Mouse (Mus musculus) urinary bladder, adult 2 months (tissue): ENCODE results near the gene Olfr1315-ps1. TPM values are rescaled to one million over a fixed set of nuclear protein-coding genes. Genes with fewer than 3 reads are reported as not detected.

Experiments
- DNase-seq: peaks from one replicate; pipeline ENCODE4 v3.0.0; 2022; ENCODE audit warnings: low spot score
- polyA plus RNA-seq: library from polyadenylated mRNA; depleted of rRNA; stranded (reverse); fragments of >200 nt; gene quantifications from 2 replicates; pipeline ENCODE4 v1.2.3, GENCODE M21; 2012; rRNA removed

Olfr1315-ps1 gene
- not detected in 2 replicates for polyA plus RNA-seq

DNA sequence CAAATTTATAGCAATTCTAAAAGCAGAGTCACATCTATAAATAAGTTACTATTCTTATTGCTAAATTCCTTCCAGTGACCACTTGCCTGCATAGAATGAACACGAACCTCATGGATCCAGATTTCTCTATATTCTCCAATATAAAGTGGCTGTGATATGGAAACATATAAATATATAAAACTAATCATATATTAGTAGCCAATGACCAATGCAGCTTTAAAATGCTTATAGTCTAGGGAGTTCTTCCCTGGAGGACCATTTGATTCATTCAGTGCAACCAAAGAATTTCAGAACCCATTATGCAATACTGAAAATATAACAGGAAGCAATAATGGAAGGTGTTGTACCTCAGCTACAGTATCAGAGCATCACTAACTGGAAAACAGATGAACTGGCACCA lies at the start of gene Olfr1315-ps1:
Olfr1315-ps1 (minus strand) TSS at position 101 of the 400 bp plus-strand sequence.
- DNase-seq: no peak

GRCm38 (mm10) chr2:112153898-112154297 lies 38.7 kb upstream of the Olfr1315-ps1 start, which contains the start of gene Olfr1318:
Gene Olfr1318 (plus strand): TSS chr2:112154198.
- DNase-seq: no peak

GRCm38 (mm10) chr2:112140029-112140428 lies 24.8 kb upstream of the Olfr1315-ps1 start, which contains the start of gene Olfr1317:
Gene Olfr1317 (plus strand): TSS chr2:112140329.
- DNase-seq: no peak

GRCm38 (mm10) chr2:112134877-112135276 lies 19.6 kb upstream of the Olfr1315-ps1 start, which contains the start of gene Olfr1316:
Gene Olfr1316 (minus strand): TSS chr2:112134977.
- no peak for DNase-seq

- DNase-seq: no peak
Observed at GRCm38 (mm10) chr2:112096681-112097080, 18.6 kb downstream of the Olfr1315-ps1 start, which contains the start of gene Olfr1314. Gene Olfr1314 (minus strand): TSS chr2:112096781.

DNA sequence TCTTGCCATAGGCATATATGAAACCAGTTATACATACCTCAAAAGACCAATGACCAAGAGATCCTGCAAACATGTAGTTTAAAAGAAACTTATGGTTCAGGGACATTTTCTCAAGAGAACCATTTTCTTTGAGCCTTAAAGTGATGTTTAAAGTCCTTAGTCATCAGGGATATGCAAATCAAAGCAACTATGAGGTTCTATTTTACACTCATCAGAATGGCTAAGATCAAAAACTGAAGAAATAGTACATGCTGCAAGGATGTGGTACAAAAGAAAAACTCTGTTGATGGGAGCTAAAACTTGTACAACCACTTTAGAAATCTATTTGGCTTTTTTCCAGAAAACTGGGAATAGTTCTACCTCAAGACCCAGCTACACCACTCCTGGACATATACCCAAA lies 37.5 kb downstream of the Olfr1315-ps1 start, which contains the start of gene Olfr1313:
Olfr1313 (minus strand) TSS at position 101 of the 400 bp plus-strand sequence.
- DNase-seq: no peak

Other genes with a start within 250 kb of the Olfr1315-ps1 start
- gene Olfr1305, start 238.3 kb downstream of the Olfr1315-ps1 start, polyA plus RNA-seq: not detected in 2 replicates
- gene Olfr1306, start 199.2 kb downstream of the Olfr1315-ps1 start, polyA plus RNA-seq: not detected in 2 replicates
- not detected in 2 replicates for gene Olfr1307, start 166.0 kb downstream of the Olfr1315-ps1 start, polyA plus RNA-seq
- not detected in 2 replicates for gene Olfr1308, start 150.5 kb downstream of the Olfr1315-ps1 start, polyA plus RNA-seq
- not detected in 2 replicates for gene Olfr1309, start 125.2 kb downstream of the Olfr1315-ps1 start, polyA plus RNA-seq
- not detected in 2 replicates for gene Olfr1310, start 102.7 kb downstream of the Olfr1315-ps1 start, polyA plus RNA-seq
- not detected in 2 replicates for gene Olfr1311, start 91.0 kb downstream of the Olfr1315-ps1 start, polyA plus RNA-seq
- gene Olfr1312, start 65.2 kb downstream of the Olfr1315-ps1 start, polyA plus RNA-seq: not detected in 2 replicates
- not detected in 2 replicates for gene Olfr1313, start 37.6 kb downstream of the Olfr1315-ps1 start, polyA plus RNA-seq
- 0.08 TPM in 1 of 2 replicates, not detected in the other for gene Olfr1314, start 18.7 kb downstream of the Olfr1315-ps1 start, polyA plus RNA-seq
- not detected in 2 replicates for gene Olfr1316, start 19.5 kb upstream of the Olfr1315-ps1 start, polyA plus RNA-seq
- not detected in 2 replicates for gene Olfr1317, start 24.9 kb upstream of the Olfr1315-ps1 start, polyA plus RNA-seq
- not detected in 2 replicates for gene Olfr1318, start 38.8 kb upstream of the Olfr1315-ps1 start, polyA plus RNA-seq
- gene Lpcat4, start 124.0 kb upstream of the Olfr1315-ps1 start, polyA plus RNA-seq: 49.2 and 51.3 TPM in 2 replicates
- gene Nutm1, start 143.9 kb upstream of the Olfr1315-ps1 start, polyA plus RNA-seq: not detected in 2 replicates
- 101 and 145 TPM in 2 replicates for gene Nop10, start 146.5 kb upstream of the Olfr1315-ps1 start, polyA plus RNA-seq
- 80.4 and 84.2 TPM in 2 replicates for gene Slc12a6, start 150.4 kb upstream of the Olfr1315-ps1 start, polyA plus RNA-seq
- 0.03 and 0.06 TPM in 2 replicates for gene Gm21985, start 150.9 kb upstream of the Olfr1315-ps1 start, polyA plus RNA-seq